Mouse (Mus musculus) cortical plate, adult 2 months (tissue): ENCODE data around the gene Bach2.

Source experiments
- CTCF ChIP-seq: fragments of 200-500 bp; IDR thresholded peaks from 2 replicates; pipeline ENCODE4 v1.5.1; 2011; ENCODE audit warnings: mild to moderate bottlenecking, control low read depth, low read length; ENCODE audit not compliant: insufficient read depth; ENCODE audit errors: extremely low read depth
- POLR2A ChIP-seq: fragments of 200-500 bp; IDR thresholded peaks from 2 replicates; pipeline ENCODE4 v1.6.1; 2011; ENCODE audit warnings: mild to moderate bottlenecking, low read length, control low read depth; ENCODE audit not compliant: insufficient read depth; ENCODE audit errors: extremely low read depth

GRCm38 (mm10) chr4:32491176-32491575 is 252.6 kb downstream of the Bach2 start:
- TF ChIP-seq POLR2A (no peak), CTCF (no peak)
